Mouse (Mus musculus) Muller cell, postnatal 12 days (primary cell): ENCODE measurements at regions not wholly inside any gene's neighbourhood (a gene's known extent, or its start where the extent isn't known, plus 50 kb on each side); places are given as distances from the start of the nearest gene placed in this dataset.
A peak's percentile ranks its signal among the peaks of the same experiment; 100 is the strongest.

ENCODE experiments used
- DNase-seq: peaks from one replicate; pipeline ENCODE4 v3.0.0-alpha.2; 2015; ENCODE audit errors: inconsistent ontology term

- DNase-seq: no peak
Measured at GRCm38 (mm10) chr13:84646899-84647298, 424.8 kb downstream of the Tmem161b start.

GRCm38 (mm10) chr13:84648056-84648455, 426.0 kb downstream of the Tmem161b start:
- DNase-seq: no peak

- DNase-seq: no peak
Measured at GRCm38 (mm10) chr13:84663967-84664366, 441.9 kb downstream of the Tmem161b start.

GRCm38 (mm10) chr13:84680971-84681370, 458.9 kb downstream of the Tmem161b start:
- DNase-seq: no peak

GRCm38 (mm10) chr13:84685930-84686329, 463.8 kb downstream of the Tmem161b start:
- no peak for DNase-seq

- no peak for DNase-seq
Measured at GRCm38 (mm10) chr13:84693462-84693861, 471.4 kb downstream of the Tmem161b start.

GRCm38 (mm10) chr13:84698472-84699080, 476.5 kb downstream of the Tmem161b start:
- no peak for DNase-seq

- no peak for DNase-seq
Measured at GRCm38 (mm10) chr13:84741231-84741630, 448.0 kb upstream of the Ccnh start.

- no peak for DNase-seq
Measured at GRCm38 (mm10) chr13:84748331-84748730, 440.9 kb upstream of the Ccnh start.

GRCm38 (mm10) chr13:84749214-84749613, 440.0 kb upstream of the Ccnh start:
- DNase-seq: no peak

GRCm38 (mm10) chr13:84750136-84750535, 439.1 kb upstream of the Ccnh start:
- DNase-seq: no peak

GRCm38 (mm10) chr13:84751576-84752490, 437.4 kb upstream of the Ccnh start:
- no peak for DNase-seq

GRCm38 (mm10) chr13:84752491-84752820, 436.8 kb upstream of the Ccnh start:
- no peak for DNase-seq

GRCm38 (mm10) chr13:84753751-84754500, 435.3 kb upstream of the Ccnh start:
- no peak for DNase-seq

- peak; percentile 32 for DNase-seq
Measured at GRCm38 (mm10) chr13:84754821-84755725, 434.1 kb upstream of the Ccnh start.

- peak; percentile 10 for DNase-seq
Measured at GRCm38 (mm10) chr13:84756796-84757335, 432.3 kb upstream of the Ccnh start.

GRCm38 (mm10) chr13:84757896-84758567, 431.2 kb upstream of the Ccnh start:
- peak; percentile 40 for DNase-seq

- peak; percentile 80 for DNase-seq
Measured at GRCm38 (mm10) chr13:84758568-84758900, 430.7 kb upstream of the Ccnh start.

GRCm38 (mm10) chr13:84759061-84759460, 430.1 kb upstream of the Ccnh start:
- DNase-seq: no peak

- DNase-seq: no peak
Measured at GRCm38 (mm10) chr13:84760471-84760870, 428.7 kb upstream of the Ccnh start.

- DNase-seq: no peak
Measured at GRCm38 (mm10) chr13:84760978-84761377, 428.2 kb upstream of the Ccnh start.
